Mouse (Mus musculus): Measurements from ENCODE around the gene Shoc2.

- TF ChIP-seq POLR2A (IDR thresholded peaks at IDR 0.05; ENCODE audit: borderline replicate concordance, extremely low read depth, low read depth, low read length) (no peak), CTCF (IDR thresholded peaks at IDR 0.05; ENCODE audit: insufficient read depth, low read length) (no peak)
These were observed 91.0 kb downstream of the Shoc2 start for GRCm38 (mm10) chr19:54035100-54035499.
